Mouse (Mus musculus) stomach, embryonic 14.5 days (tissue): ENCODE data around the gene Tysnd1. TPM values are rescaled to one million over a fixed set of nuclear protein-coding genes. Genes with fewer than 3 reads are reported as not detected.

Experiments
- ATAC-seq: fragments of 200-750 bp; cut with Nextera tagmentation; 2 replicates; pipeline ENCODE4 v1.8.0; 2017; ENCODE audit warnings: low read depth, moderate TSS enrichment; ENCODE audit not compliant: insufficient number of reproducible peaks, insufficient read depth, low FRiP score
- H3K27ac ChIP-seq: fragments of 300-500 bp; sonication (generic); 2 replicates; pipeline ENCODE4 v1.5.1; 2014; ENCODE audit warnings: mild to moderate bottlenecking, low read length, moderate library complexity, mixed read lengths
- H3K27me3 ChIP-seq: fragments of 300-500 bp; sonication (generic); 2 replicates; pipeline ENCODE4 v1.6.1; 2014; ENCODE audit warnings: low read length, control low read depth, mixed read lengths; ENCODE audit not compliant: control insufficient read depth, insufficient read depth
- H3K36me3 ChIP-seq: fragments of 300-500 bp; sonication (generic); 2 replicates; pipeline ENCODE4 v1.6.1; 2014; ENCODE audit warnings: mild to moderate bottlenecking, control low read depth, low read length, moderate library complexity, mixed read lengths; ENCODE audit not compliant: control insufficient read depth, insufficient read depth
- H3K4me1 ChIP-seq: fragments of 300-500 bp; sonication (generic); 2 replicates; pipeline ENCODE4 v1.6.1; 2014; ENCODE audit warnings: low read length, control low read depth, mixed read lengths; ENCODE audit not compliant: control insufficient read depth, insufficient read depth
- H3K4me2 ChIP-seq: fragments of 300-500 bp; sonication (generic); replicated peaks from 2 replicates; pipeline ENCODE4 v1.6.1; 2014; ENCODE audit warnings: low read depth, low read length, control low read depth
- H3K4me3 ChIP-seq: fragments of 300-500 bp; sonication (generic); 2 replicates; pipeline ENCODE4 v1.5.1; 2014; ENCODE audit warnings: low read depth, low read length, control low read depth
- H3K9ac ChIP-seq: fragments of 300-500 bp; sonication (generic); replicated peaks from 2 replicates; pipeline ENCODE4 v1.6.1; 2014; ENCODE audit warnings: low read depth, mild to moderate bottlenecking, control low read depth, low read length, moderate library complexity, mixed read lengths
- H3K9me3 ChIP-seq: fragments of 300-500 bp; sonication (generic); 2 replicates; pipeline ENCODE4 v1.6.1; 2016; ENCODE audit warnings: low read depth, low read length, control low read depth; ENCODE audit not compliant: control insufficient read depth
- WGBS: fragments of 180-500 bp; shearing (Covaris S2); extraction: QIAGEN DNeasy Blood & Tissue Kit; methylation state at CpG from one replicate; pipeline ENCODE4 v1.1.7; 2014; 5-methylcytosine and 5-hydroxymethylcytosine counted together
- polyA plus RNA-seq: library from polyadenylated mRNA; unstranded; fragments of >200 nt; fragmentation: Nextera tagmentation; extraction: Ambion mirVana; gene quantifications from 2 replicates; pipeline ENCODE4 v1.2.1, GENCODE M21; 2014

Tysnd1 gene
- polyA plus RNA-seq, 1 experiment from 2014 or later: 27.5 TPM

DNA sequence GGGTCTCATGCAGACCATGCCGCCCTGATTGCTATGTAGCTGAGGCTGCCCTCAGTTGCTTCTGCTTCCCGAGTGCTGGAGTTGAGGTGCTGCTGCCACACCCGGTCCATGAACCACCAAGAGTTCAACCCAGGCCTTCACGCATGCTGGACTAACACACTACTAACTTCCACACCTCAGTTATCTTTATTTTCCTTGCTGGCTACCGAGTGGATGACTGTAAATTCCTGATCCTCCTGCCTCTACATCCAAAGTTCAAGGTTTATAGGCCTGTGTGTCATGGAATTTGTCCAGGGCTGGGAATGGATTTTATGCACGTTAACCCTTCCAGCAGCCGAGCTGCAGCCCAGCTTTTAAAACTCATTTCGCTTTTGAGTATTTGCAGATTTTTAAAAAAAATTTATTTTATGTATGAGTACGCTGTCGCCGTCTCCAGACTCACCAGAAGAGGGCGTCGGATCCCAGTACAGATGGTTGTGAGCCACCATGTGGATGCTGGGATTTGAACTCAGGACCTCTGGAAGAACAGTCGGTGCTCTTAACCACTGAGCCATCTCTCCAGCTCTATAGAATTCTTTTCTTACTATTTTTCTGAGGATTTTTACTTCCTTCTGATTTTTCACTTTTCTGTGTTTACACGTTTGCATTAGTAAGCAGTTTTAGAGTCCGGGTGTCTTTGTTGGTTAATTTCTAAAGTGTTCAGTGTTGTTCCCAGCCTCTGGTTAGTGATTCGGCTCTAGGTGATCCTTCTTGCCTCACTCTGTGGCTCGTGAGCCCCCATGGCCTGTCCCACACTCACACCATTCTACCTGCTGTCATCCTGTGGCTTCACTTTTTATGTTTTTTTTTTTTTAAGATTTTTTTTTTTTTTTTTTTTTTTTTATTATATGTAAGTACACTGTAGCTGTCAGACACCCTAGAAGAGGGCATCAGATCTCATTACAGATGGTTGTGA, 38.1 kb upstream of the Tysnd1 start:
- Histone ChIP-seq H3K9me3 (no peaks in the 10 kb centered on the region), H3K4me1 (no peaks in the 10 kb centered on the region), H3K27me3 (no peaks in the 10 kb centered on the region), H3K36me3 (peaks cover 13% of the 10 kb centered on the region; the same call in 1 of the 2 replicates), H3K4me3 (no peak overlapping the region), H3K4me2 (no peak overlapping the region), H3K9ac (no peak overlapping the region), H3K27ac (no peak overlapping the region)
- no peak for ATAC-seq
- 85% methylated on average over 18 of the region's 18 CpGs for WGBS

DNA sequence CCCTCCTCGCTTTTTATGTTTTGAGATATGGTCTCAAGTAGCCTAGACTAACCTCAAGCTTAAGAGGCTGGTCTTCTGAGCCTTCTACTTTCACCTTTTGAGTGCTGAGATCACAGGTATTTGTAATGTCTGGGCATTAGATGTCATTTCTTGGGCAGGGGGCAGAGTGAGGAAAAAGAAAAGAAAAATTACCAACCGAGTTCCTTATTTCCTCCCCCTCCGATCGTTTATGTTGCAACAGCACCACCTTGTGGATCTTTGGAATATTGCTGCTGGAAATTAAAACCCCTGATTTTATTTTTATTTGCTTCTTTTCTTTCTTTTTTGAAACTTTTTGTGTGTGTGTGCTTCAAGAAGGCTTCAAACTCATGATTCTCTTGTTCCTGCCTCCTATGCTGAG, 37.3 kb upstream of the Tysnd1 start:
- Histone ChIP-seq H3K27ac (no peak overlapping the region), H3K27me3 (no peaks in the 10 kb centered on the region), H3K9me3 (no peaks in the 10 kb centered on the region), H3K9ac (no peak overlapping the region), H3K4me3 (no peak overlapping the region), H3K4me2 (no peak overlapping the region), H3K36me3 (peaks cover 19% of the 10 kb centered on the region; the same call in 1 of the 2 replicates), H3K4me1 (no peaks in the 10 kb centered on the region)
- WGBS: 25% methylated on average over 4 of the region's 4 CpGs
- no peak for ATAC-seq

DNA sequence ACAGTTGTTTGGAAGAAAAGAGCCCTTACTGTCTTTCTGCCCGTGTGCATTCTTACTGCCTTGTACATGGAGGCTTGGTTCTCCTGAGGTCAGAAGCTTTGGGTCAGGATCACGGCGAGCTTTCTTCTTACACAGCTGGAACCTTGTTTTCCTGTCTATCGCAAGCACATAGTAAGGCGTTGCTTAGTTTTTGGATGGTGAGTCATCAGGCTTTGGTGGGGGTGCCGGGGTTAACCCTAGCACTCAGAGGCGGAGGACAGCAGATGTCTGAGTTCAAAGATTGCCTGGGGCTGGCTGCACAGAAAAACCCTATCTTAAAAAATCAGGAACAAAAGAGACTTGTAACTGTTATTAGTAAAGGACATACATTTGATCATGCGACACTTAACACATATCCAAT, 33.4 kb upstream of the Tysnd1 start:
- Histone ChIP-seq H3K4me3 (no peak overlapping the region), H3K4me2 (no peak overlapping the region), H3K36me3 (peaks cover 37% of the 10 kb centered on the region), H3K27me3 (no peaks in the 10 kb centered on the region), H3K27ac (no peak overlapping the region), H3K9me3 (no peaks in the 10 kb centered on the region), H3K4me1 (no peaks in the 10 kb centered on the region), H3K9ac (no peak overlapping the region)
- ATAC-seq: no peak
- WGBS: 79% methylated on average over 8 of the region's 8 CpGs

DNA sequence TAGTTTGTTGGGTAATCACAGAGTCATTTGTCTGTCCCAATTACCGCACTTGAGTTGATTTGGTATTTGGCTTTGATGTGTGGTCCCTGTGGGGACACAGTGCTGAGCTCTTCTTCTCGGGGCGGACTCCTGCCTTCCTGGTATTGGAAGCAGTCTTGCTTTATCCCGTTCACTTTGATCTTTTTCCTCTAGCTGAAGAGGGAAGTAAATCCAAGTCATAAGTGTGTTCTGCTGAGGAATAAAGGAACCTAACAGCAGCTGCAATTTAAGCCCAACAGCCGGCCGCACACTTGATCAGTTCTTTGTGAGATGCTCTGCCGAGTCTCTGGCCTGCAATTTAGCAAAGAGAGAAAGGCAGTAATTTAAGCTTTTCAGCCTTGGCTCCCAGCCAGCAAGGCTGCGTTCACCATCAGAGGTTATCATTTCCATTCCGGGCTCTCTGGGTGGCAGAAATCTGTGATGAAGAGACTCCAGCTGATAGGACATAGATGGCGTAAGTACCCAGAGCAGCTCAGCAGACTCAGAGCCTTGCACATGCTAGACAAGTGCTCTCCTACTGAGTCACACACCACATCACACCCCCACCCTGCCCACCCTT, 32.8 kb upstream of the Tysnd1 start:
- Histone ChIP-seq H3K27me3 (no peaks in the 10 kb centered on the region), H3K4me1 (no peaks in the 10 kb centered on the region), H3K4me2 (no peak overlapping the region), H3K36me3 (peaks cover 38% of the 10 kb centered on the region), H3K9ac (no peak overlapping the region), H3K27ac (no peak overlapping the region), H3K4me3 (no peak overlapping the region), H3K9me3 (no peaks in the 10 kb centered on the region)
- WGBS: 76% methylated on average over 10 of the region's 10 CpGs
- no peak for ATAC-seq

DNA sequence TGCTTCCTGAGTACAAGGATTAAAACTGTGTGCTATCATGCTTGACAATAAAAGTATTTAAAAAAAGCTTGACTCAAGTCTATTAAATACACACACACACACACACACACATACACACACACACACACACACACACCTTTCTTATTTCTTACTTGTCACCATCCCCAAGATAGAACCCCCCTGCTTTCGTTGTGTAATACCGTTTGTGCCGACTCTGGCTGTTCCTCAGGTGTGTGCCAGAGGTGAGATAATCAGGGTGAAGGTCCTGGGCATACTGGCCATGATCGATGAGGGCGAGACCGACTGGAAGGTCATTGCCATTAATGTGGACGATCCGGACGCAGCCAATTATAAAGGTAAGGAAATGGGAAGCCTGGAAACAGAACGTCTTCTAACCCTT, 30.2 kb upstream of the Tysnd1 start:
- Histone ChIP-seq H3K36me3 (peaks cover 51% of the 10 kb centered on the region), H3K27ac (no peak overlapping the region), H3K4me3 (no peak overlapping the region), H3K4me2 (no peak overlapping the region), H3K4me1 (no peaks in the 10 kb centered on the region), H3K9me3 (no peaks in the 10 kb centered on the region), H3K27me3 (no peaks in the 10 kb centered on the region), H3K9ac (no peak overlapping the region)
- WGBS: 92% methylated on average over 10 of the region's 10 CpGs
- ATAC-seq: no peak

DNA sequence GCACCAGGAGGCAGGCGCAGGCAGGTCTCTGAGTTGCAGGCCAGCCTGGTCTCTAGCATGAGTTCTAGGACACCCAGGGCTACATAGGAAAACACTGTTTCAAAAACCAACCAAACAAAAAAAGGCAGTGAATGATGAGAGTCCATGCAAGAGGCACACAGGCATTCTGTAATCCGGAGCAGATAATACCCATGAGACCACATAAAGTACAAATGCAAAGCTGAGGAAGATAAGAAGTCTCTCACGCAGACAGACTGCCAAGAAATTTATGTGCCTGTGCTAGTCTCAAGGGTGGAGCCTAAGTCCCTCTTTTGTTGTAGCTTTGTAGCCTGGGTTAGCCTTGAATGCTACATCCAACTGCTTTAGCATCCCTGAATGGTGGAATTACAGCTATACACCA, 29.7 kb upstream of the Tysnd1 start:
- Histone ChIP-seq H3K9ac (no peak overlapping the region), H3K4me2 (no peak overlapping the region), H3K27me3 (no peaks in the 10 kb centered on the region), H3K27ac (no peak overlapping the region), H3K9me3 (no peaks in the 10 kb centered on the region), H3K36me3 (peaks cover 54% of the 10 kb centered on the region), H3K4me3 (no peak overlapping the region), H3K4me1 (no peaks in the 10 kb centered on the region)
- ATAC-seq: no peak
- WGBS: 92% methylated on average over 3 of the region's 3 CpGs

DNA sequence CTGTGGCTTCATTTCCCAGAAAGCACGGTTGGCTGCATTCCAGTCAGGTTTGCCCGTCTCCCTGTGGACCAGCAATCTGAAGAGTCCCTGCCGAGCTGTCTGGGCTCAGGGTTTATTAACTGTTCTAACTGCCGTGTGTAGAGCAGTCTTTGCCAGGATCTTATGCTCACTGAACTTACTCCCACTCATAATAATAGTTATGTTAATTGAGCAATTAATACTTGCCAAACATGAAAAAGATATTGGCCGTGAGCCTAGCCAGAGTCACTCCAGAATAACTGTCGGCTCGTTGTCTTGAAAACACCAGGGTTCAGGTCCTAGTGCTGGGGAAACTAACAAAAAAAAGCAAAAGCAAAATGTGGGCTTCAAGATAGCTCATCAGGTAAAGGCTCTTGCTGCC, 26.0 kb upstream of the Tysnd1 start:
- no peaks in the 10 kb centered on the region for H3K27me3 ChIP-seq
- no peak overlapping the region for H3K9ac ChIP-seq
- H3K4me3 ChIP-seq: no peak overlapping the region
- peaks cover 57% of the 10 kb centered on the region for H3K36me3 ChIP-seq
- H3K4me2 ChIP-seq: no peak overlapping the region
- H3K27ac ChIP-seq: no peak overlapping the region
- 85% methylated on average over 7 of the region's 7 CpGs for WGBS
- no peaks in the 10 kb centered on the region for H3K9me3 ChIP-seq
- ATAC-seq: no peak
- H3K4me1 ChIP-seq: no peaks in the 10 kb centered on the region

DNA sequence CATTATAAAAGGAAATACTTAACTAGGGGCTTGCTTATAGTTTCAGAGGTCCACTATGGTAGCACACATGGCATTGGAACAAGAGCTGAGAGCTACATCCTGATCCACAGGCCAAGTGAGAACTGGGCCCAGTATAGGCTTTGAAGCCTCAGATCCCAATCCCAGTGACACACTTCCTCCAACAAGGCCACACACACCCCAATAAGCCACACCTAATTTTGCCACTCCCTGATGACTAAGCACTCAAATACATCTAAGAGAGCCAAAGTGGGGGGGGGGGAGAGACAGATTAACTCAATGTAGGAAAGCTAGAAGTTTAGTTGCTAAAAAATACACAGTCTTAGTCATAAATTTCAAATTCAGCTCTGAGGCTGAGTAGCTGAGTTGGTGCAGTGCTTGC, 25.4 kb upstream of the Tysnd1 start:
- Histone ChIP-seq H3K9ac (no peak overlapping the region), H3K4me3 (no peak overlapping the region), H3K27ac (no peak overlapping the region), H3K4me1 (no peaks in the 10 kb centered on the region), H3K36me3 (peaks cover 54% of the 10 kb centered on the region), H3K9me3 (no peaks in the 10 kb centered on the region), H3K27me3 (no peaks in the 10 kb centered on the region), H3K4me2 (no peak overlapping the region)
- 0 out of 2 replicates have a peak, but pooled peaks have one; percentile 28 for ATAC-seq
